Mouse (Mus musculus): ENCODE measurements around the gene Fbxw19.
"Not testable (repeated sequence)": the region's sequence is repeated elsewhere in the genome, so short reads cannot be mapped to it uniquely, and the experiment has no call there.

The Fbxw19 gene

GRCm38 (mm10) chr9:109495775-109496174, at the start of gene Fbxw19:
TSS of gene Fbxw19 (minus strand) at chr9:109495875.
- DNase-seq = not testable (repeated sequence)

DNA sequence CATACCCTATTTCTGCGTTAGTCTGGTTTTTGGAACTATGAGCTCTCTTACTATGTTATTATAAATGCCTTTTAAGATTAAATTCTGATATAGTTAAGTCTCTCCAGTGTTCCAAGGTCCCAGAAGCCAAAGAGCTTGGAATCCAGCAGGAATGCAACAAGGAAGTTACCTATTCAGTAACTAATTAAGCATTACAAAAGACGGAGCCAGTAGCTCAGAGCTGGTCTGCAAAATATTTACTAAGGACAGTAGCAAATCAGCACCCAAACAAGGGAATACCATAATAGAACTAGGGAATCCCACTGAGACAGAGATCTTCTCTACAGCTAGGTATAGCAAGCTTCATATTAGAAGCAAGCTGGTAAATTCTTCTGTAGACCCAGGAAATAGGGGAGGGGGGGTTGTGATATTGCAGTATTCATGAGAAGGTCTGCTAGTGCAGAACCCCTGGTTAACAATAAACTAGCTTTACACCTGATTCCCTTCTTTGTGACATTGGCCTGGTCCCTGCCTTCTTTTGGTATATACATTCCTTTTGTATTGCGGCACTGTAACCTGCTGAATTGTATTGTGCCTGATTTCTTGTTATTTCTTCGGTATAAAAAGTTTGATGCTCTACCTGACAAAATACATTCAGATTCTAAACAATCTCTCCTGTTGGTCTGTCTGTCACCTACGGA, 27.9 kb upstream of the Fbxw19 start:
- no peak for DNase-seq

- no peak for DNase-seq
Measured at GRCm38 (mm10) chr9:109449040-109449439, 46.6 kb downstream of the Fbxw19 start, which contains the start of gene Fbxw16. TSS of gene Fbxw16 (minus strand) at chr9:109449140.

DNA sequence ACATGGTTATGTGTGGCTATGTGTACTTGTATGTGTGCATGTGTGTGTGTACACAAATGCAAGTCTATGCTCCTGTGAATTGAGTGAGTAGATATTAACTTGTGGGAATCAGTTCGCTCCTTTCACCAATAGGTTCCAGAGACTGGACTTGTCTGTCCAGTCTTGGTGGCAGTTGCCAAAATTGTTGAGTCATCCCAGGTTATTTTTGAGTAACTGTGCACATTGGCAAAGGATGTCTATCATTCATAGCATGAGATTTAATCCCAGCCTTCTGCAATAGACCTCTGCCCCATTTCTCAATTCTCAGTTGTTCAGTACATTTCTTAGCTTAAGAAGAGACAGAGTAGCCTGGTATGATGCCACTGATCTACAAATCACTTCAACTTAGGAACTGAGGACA, 62.7 kb downstream of the Fbxw19 start:
- no peak for DNase-seq
